Mouse (Mus musculus) retina, postnatal 7 days (tissue): ENCODE measurements at regions not wholly inside any gene's neighbourhood (a gene's known extent, or its start where the extent isn't known, plus 50 kb on each side); places are given as distances from the start of the nearest gene placed in this dataset.
A peak's percentile ranks its signal among the peaks of the same experiment; 100 is the strongest.

ENCODE experiments used
- DNase-seq: peaks from one replicate; pipeline ENCODE4 v3.0.0-alpha.2; 2012; ENCODE audit warnings: low read depth, low spot score

- DNase-seq, result no peak
Measured at GRCm38 (mm10) chr4:105555941-105556340, 233.7 kb upstream of the Gm12728 start.

GRCm38 (mm10) chr4:105557396-105557795 lies 232.3 kb upstream of the Gm12728 start:
- no peak for DNase-seq

GRCm38 (mm10) chr4:105560055-105560454 lies 229.6 kb upstream of the Gm12728 start:
- no peak for DNase-seq

- no peak for DNase-seq
Measured at GRCm38 (mm10) chr4:105560781-105561180, 228.9 kb upstream of the Gm12728 start.

- no peak for DNase-seq
Measured at GRCm38 (mm10) chr4:105561611-105562010, 228.1 kb upstream of the Gm12728 start.

GRCm38 (mm10) chr4:105565796-105566195 lies 223.9 kb upstream of the Gm12728 start:
- no peak for DNase-seq

GRCm38 (mm10) chr4:105566513-105567457 lies 222.9 kb upstream of the Gm12728 start:
- no peak for DNase-seq

- no peak for DNase-seq
Measured at GRCm38 (mm10) chr4:105569671-105570070, 220.0 kb upstream of the Gm12728 start.

- DNase-seq, result no peak
Measured at GRCm38 (mm10) chr4:105575550-105575949, 214.1 kb upstream of the Gm12728 start.

- no peak for DNase-seq
Measured at GRCm38 (mm10) chr4:105580987-105581386, 208.7 kb upstream of the Gm12728 start.

- DNase-seq, result peak; percentile 4
Measured at GRCm38 (mm10) chr4:105584329-105584925, 205.2 kb upstream of the Gm12728 start.

GRCm38 (mm10) chr4:105603661-105604060 lies 186.0 kb upstream of the Gm12728 start:
- no peak for DNase-seq

- DNase-seq, result no peak
Measured at GRCm38 (mm10) chr4:105604607-105605006, 185.1 kb upstream of the Gm12728 start.

GRCm38 (mm10) chr4:105606731-105607130 lies 182.9 kb upstream of the Gm12728 start:
- no peak for DNase-seq

- no peak for DNase-seq
Measured at GRCm38 (mm10) chr4:105610917-105611316, 178.8 kb upstream of the Gm12728 start.

GRCm38 (mm10) chr4:105614390-105614789 lies 175.3 kb upstream of the Gm12728 start:
- no peak for DNase-seq

GRCm38 (mm10) chr4:105626371-105627320 lies 163.0 kb upstream of the Gm12728 start:
- no peak for DNase-seq

- no peak for DNase-seq
Measured at GRCm38 (mm10) chr4:105629581-105629980, 160.1 kb upstream of the Gm12728 start.

- no peak for DNase-seq
Measured at GRCm38 (mm10) chr4:105630595-105631369, 158.9 kb upstream of the Gm12728 start.

- no peak for DNase-seq
Measured at GRCm38 (mm10) chr4:105632581-105633358, 156.9 kb upstream of the Gm12728 start.
